Mouse (Mus musculus) myocyte (in vitro differentiated cells): Measurements from ENCODE around the gene Cenpk. TPM values are rescaled to one million over a fixed set of nuclear protein-coding genes. Genes with fewer than 3 reads are reported as not detected.
"Not testable (repeated sequence)": the region's sequence is repeated elsewhere in the genome, so short reads cannot be mapped to it uniquely, and the experiment has no call there.

Source experiments
- H3K27me3 ChIP-seq: one replicate; pipeline ENCODE4 v1.6.1; 2011; ENCODE audit not compliant: control insufficient read depth, insufficient read depth, insufficient read length
- H3K36me3 ChIP-seq: one replicate; pipeline ENCODE4 v1.6.1; 2011; ENCODE audit not compliant: control insufficient read depth, insufficient read depth
- H3K4me2 ChIP-seq: one replicate; pipeline ENCODE4 v1.6.1; 2011; ENCODE audit warnings: low read depth, control low read depth
- H3K4me3 ChIP-seq: one replicate; pipeline ENCODE4 v1.5.1; 2011; ENCODE audit warnings: mild to moderate bottlenecking, control low read depth, moderate library complexity
- H3K79me2 ChIP-seq: one replicate; pipeline ENCODE4 v1.6.1; 2011; ENCODE audit not compliant: control insufficient read depth, insufficient read depth
- H3ac ChIP-seq: one replicate; pipeline ENCODE4 v1.6.1; 2011; ENCODE audit not compliant: control insufficient read depth, insufficient read length
- CEBPB ChIP-seq: IDR thresholded peaks from 2 replicates; pipeline ENCODE4 v1.6.1; 2011; ENCODE audit warnings: mild to moderate bottlenecking, moderate library complexity; ENCODE audit not compliant: poor library complexity, insufficient read depth, severe bottlenecking
- E2F4 ChIP-seq: IDR thresholded peaks from one replicate; pipeline ENCODE4 v1.6.1; 2011; ENCODE audit warnings: mild to moderate bottlenecking, control low read depth, moderate library complexity; ENCODE audit not compliant: insufficient read depth
- MAX ChIP-seq: IDR thresholded peaks from one replicate; pipeline ENCODE4 v1.6.1; 2011; ENCODE audit warnings: low read depth, mild to moderate bottlenecking, control low read depth
- MYOD1 ChIP-seq, 3 experiments: IDR thresholded peaks; one replicate each; pipeline ENCODE4 v1.6.1; 2011; ENCODE audit warnings: control low read depth in 2 of 3, low read depth in 2 of 3, mild to moderate bottlenecking in 2 of 3, moderate library complexity in 1 of 3; ENCODE audit not compliant: insufficient read length in 2 of 3, control insufficient read depth in 1 of 3
- MYOG ChIP-seq, 3 experiments: IDR thresholded peaks; one replicate each; pipeline ENCODE4 v1.6.1; 2011; ENCODE audit warnings: control low read depth in 2 of 3, low read depth in 2 of 3, mild to moderate bottlenecking in 2 of 3; ENCODE audit not compliant: insufficient read length in 2 of 3, control insufficient read depth in 1 of 3, insufficient read depth in 1 of 3
- POLR2A ChIP-seq: IDR thresholded peaks from one replicate; pipeline ENCODE4 v1.6.1; 2011; ENCODE audit warnings: low read depth, mild to moderate bottlenecking, control low read depth, moderate library complexity; ENCODE audit not compliant: insufficient read length
- POLR2AphosphoS2 ChIP-seq: IDR thresholded peaks from one replicate; pipeline ENCODE4 v1.6.1; 2011; ENCODE audit warnings: low read depth, control low read depth; ENCODE audit not compliant: insufficient read length
- REST ChIP-seq: IDR thresholded peaks from one replicate; pipeline ENCODE4 v1.6.1; 2011; ENCODE audit warnings: mild to moderate bottlenecking, control low read depth, moderate library complexity; ENCODE audit not compliant: insufficient read depth, insufficient read length
- SRF ChIP-seq: IDR thresholded peaks from one replicate; pipeline ENCODE4 v1.6.1; 2011; ENCODE audit warnings: low read depth; ENCODE audit not compliant: control insufficient read depth, insufficient read length
- TCF12 ChIP-seq: IDR thresholded peaks from one replicate; pipeline ENCODE4 v1.6.1; 2011; ENCODE audit warnings: mild to moderate bottlenecking, control low read depth; ENCODE audit not compliant: poor library complexity, insufficient read depth, severe bottlenecking
- TCF3 ChIP-seq: IDR thresholded peaks from one replicate; pipeline ENCODE4 v1.6.1; 2011; ENCODE audit warnings: low read depth, control low read depth; ENCODE audit not compliant: insufficient read length
- USF1 ChIP-seq: IDR thresholded peaks from one replicate; pipeline ENCODE4 v1.6.1; 2011; ENCODE audit warnings: low read depth, mild to moderate bottlenecking, control low read depth, moderate library complexity
- polyA plus RNA-seq: library from polyadenylated mRNA; unstranded; fragments of >200 nt; fragmentation: generic; extraction: Trizol; gene quantifications from one replicate; pipeline ENCODE4 v1.2.1, GENCODE M21; 2012; ENCODE audit warnings: missing spikeins

The Cenpk gene
- 4.0 TPM for polyA plus RNA-seq

GRCm38 (mm10) chr13:104228384-104229066 lies at the start of gene Cenpk, which contains the start of gene Ppwd1:
Gene Cenpk, plus strand, starts transcription at chr13:104228611.
Gene Ppwd1, minus strand, starts transcription at chr13:104228843.
- Histone ChIP-seq H3K36me3 (no peaks in the 10 kb centered on the region), H3K27me3 (no peaks in the 10 kb centered on the region), H3K4me2 (peak within 1 kb of the TSS; percentile 86), H3ac (peak within 1 kb of the TSS; percentile 35), H3K79me2 (peaks cover 49% of the 10 kb centered on the region), H3K4me3 (peak within 1 kb of the TSS; percentile 96)
- TF ChIP-seq SRF (no peak), USF1 (no peak), TCF12 (no peak), MYOG (IDR thresholded peaks at IDR 0.05; ENCODE audit: control insufficient read depth in 1 of 3, insufficient read depth in 1 of 3, insufficient read length in 2 of 3, low read depth in 2 of 3) (no peak), E2F4 (peak; percentile 97), POLR2A (peak; percentile 82), TCF3 (no peak), MAX (no peak), REST (peak; percentile 11), MYOD1 (IDR thresholded peaks at IDR 0.05; ENCODE audit: control insufficient read depth in 1 of 3, insufficient read length in 2 of 3, low read depth in 2 of 3) (no peak), CEBPB (no peak), POLR2AphosphoS2 (peak; percentile 79)

GRCm38 (mm10) chr13:104178650-104179121 lies 49.7 kb upstream of the Cenpk start, which contains the start of gene Trim23:
Gene Trim23, plus strand, starts transcription at chr13:104178797.
- peak within 1 kb of the TSS; percentile 92 for H3K4me2 ChIP-seq
- TF ChIP-seq E2F4 = peak; percentile 13
- TF ChIP-seq SRF = peak; percentile 7
- peak in 2 of 3 experiments; percentile 27 to 74 for TF ChIP-seq MYOG (IDR thresholded peaks at IDR 0.05; ENCODE audit: control insufficient read depth in 1 of 3, insufficient read depth in 1 of 3, insufficient read length in 2 of 3, low read depth in 2 of 3)
- TF ChIP-seq MYOD1 (IDR thresholded peaks at IDR 0.05; ENCODE audit: control insufficient read depth in 1 of 3, insufficient read length in 2 of 3, low read depth in 2 of 3) = peak in 2 of 3 experiments; percentile 37 to 51
- TF ChIP-seq REST = no peak
- TF ChIP-seq TCF3 = no peak
- peak; percentile 90 for TF ChIP-seq POLR2AphosphoS2
- no peak for TF ChIP-seq MAX
- TF ChIP-seq CEBPB = no peak
- TF ChIP-seq USF1 = peak; percentile 20
- TF ChIP-seq TCF12 = no peak
- TF ChIP-seq POLR2A = peak; percentile 96
- H3ac ChIP-seq = peak within 1 kb of the TSS; percentile 9
- no peaks in the 10 kb centered on the region for H3K27me3 ChIP-seq
- peaks cover 51% of the 10 kb centered on the region for H3K79me2 ChIP-seq
- peaks cover 14% of the 10 kb centered on the region for H3K36me3 ChIP-seq
- peak within 1 kb of the TSS; percentile 91 for H3K4me3 ChIP-seq

- peaks cover 11% of the 10 kb centered on the region for H3K36me3 ChIP-seq
- peak overlapping the region; percentile 9 for H3ac ChIP-seq
- H3K4me3 ChIP-seq = peak overlapping the region; percentile 91
- TF ChIP-seq TCF12 = no peak
- no peak for TF ChIP-seq SRF
- TF ChIP-seq REST = no peak
- TF ChIP-seq CEBPB = no peak
- TF ChIP-seq MYOD1 (IDR thresholded peaks at IDR 0.05; ENCODE audit: control insufficient read depth in 1 of 3, insufficient read length in 2 of 3, low read depth in 2 of 3) = no peak
- no peak for TF ChIP-seq MAX
- no peak for TF ChIP-seq POLR2A
- TF ChIP-seq POLR2AphosphoS2 = no peak
- no peak for TF ChIP-seq E2F4
- TF ChIP-seq TCF3 = no peak
- H3K79me2 ChIP-seq = peaks cover 47% of the 10 kb centered on the region
- peak overlapping the region; percentile 92 for H3K4me2 ChIP-seq
- H3K27me3 ChIP-seq = no peaks in the 10 kb centered on the region
Measured at GRCm38 (mm10) chr13:104179176-104179888, 49.1 kb upstream of the Cenpk start.

- Histone ChIP-seq H3K4me3 (no peak overlapping the region), H3ac (no peak overlapping the region), H3K4me2 (no peak overlapping the region), H3K36me3 (peaks cover 17% of the 10 kb centered on the region), H3K27me3 (no peaks in the 10 kb centered on the region), H3K79me2 (no peaks in the 10 kb centered on the region)
- TF ChIP-seq TCF3 (no peak), MYOG (IDR thresholded peaks at IDR 0.05; ENCODE audit: control insufficient read depth in 1 of 3, insufficient read depth in 1 of 3, insufficient read length in 2 of 3, low read depth in 2 of 3) (no peak), MAX (no peak), SRF (no peak), E2F4 (no peak), REST (no peak), CEBPB (no peak)
Measured at GRCm38 (mm10) chr13:104187357-104187756, 41.1 kb upstream of the Cenpk start.

GRCm38 (mm10) chr13:104195891-104196290 lies 32.5 kb upstream of the Cenpk start:
- not testable (repeated sequence) for H3ac ChIP-seq, H3K4me3 ChIP-seq, H3K27me3 ChIP-seq, H3K79me2 ChIP-seq, H3K4me2 ChIP-seq
- peaks cover 27% of the 10 kb centered on the region for H3K36me3 ChIP-seq
